Mouse (Mus musculus) layer of hippocampus, adult 11-12 months (tissue): Measurements from ENCODE around the gene Pxdn.
A peak's percentile ranks its signal among the peaks of the same experiment; 100 is the strongest.

ENCODE experiments used
- DNase-seq: peaks from one replicate; pipeline ENCODE4 v3.0.0; 2022; ENCODE audit warnings: low spot score

Pxdn gene

DNA sequence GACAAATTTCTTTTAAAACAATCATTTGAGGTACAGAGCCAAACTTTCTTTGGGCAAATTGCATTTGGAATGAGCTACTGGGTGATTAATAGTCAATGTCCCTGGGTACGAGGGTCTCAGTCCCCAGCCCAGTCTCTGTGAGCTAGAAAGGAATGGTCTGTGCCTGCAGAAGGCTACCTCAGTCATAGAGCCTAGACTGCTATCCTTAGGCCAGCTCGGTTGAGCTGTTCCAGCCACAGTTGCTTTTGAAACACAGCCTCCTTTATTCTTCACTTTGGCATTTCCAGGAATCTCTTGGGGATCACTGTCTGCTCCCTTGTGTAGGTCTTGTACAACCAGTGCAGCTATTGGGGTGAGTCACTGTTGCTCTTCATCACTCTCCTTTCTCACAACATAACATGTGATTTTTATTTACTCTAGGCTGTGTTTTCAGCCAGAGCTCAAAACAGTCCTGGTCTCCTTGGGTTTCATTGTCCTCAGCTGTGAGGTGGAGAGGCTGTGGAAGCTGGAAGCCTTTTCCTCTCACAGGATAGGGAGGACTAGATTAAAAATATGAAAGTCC lies 86.9 kb downstream of the Pxdn start:
- no peak for DNase-seq

DNA sequence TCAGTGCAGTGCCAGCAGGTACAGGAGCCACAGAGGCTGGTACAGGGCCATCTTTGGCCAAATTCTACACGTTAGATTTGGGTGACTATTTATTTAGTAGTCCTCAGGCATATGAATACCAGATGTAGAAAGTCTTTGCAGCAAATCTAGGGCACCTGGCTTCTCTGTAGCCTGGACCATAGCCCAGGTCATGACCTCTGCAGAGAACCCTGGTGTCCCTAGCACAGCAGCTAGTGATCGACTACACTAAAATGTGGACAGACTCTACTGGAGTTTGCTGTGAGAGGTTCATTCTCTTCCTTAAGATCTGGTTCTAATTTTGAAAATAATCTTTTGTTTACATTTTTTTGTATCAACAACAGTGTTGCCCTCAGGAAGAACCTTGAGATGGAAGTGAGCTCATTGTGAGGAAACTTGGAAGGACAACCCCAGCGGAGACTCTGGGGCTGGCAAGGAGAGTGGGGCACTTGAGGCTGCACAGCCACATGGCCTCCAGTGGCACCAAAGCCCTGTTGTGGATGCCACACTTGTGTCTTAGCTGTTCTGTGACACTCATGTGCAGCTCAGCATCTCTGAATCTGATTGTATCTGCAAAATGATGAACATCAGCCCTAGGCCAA lies 90.4 kb downstream of the Pxdn start:
- no peak for DNase-seq

DNA sequence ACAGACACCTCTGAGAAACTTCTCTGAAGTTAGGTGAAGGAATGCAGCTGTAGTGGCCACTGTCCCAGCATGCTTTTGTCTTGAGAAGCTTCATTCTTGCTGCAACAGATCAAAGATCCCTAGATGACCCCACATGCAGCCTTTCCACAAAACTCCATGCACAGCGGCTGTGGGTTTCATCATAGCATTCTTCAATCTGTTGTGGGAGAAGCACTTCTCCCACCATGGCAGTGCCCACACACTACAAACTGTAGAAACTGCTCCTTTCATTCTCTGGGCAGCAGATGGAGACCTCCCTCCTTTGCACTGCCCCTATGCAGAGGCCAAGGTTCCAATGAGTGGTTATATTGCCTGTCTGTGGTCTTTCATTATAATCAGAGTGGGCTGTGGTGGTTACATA lies 91.7 kb downstream of the Pxdn start:
- DNase-seq = no peak

DNA sequence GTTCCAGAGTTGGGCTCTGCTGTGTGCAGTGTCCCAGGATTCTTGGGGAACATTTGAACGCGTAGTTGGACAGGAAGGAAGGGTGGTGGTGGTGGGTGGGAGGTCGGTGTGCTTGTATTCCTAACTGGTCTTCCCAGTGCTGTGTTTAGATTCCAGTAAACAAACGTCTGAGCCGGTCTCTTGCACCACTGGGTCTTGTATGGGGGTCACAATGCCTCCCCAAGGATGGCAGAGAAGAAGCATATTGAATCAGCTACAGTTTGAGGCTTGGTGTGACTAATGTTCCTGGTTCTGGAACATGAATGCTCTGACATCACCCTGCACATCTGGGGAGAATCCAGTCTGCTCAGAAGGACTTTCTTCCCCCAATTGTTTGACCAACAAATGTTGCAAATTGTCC lies 93.2 kb downstream of the Pxdn start:
- DNase-seq = no peak

DNA sequence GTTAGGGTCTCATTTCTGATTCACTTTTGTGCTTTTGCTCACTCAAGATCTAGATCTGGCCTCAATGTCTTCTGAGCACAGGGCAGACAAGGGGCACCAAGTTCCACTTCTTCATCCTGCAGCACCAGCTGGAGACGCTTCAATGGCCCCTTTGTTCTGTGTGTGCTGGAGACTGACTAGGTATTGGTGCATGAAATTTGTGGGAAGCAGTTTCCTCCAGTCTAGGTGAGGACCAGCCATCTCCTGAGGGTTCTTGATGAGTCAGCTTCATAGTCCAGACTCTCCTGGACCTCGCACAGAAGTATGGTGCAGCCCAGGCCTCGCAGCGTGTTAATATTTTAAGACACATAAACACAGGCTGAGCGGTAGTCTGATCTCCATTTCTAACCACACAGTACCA lies 97.3 kb downstream of the Pxdn start:
- no peak for DNase-seq

DNA sequence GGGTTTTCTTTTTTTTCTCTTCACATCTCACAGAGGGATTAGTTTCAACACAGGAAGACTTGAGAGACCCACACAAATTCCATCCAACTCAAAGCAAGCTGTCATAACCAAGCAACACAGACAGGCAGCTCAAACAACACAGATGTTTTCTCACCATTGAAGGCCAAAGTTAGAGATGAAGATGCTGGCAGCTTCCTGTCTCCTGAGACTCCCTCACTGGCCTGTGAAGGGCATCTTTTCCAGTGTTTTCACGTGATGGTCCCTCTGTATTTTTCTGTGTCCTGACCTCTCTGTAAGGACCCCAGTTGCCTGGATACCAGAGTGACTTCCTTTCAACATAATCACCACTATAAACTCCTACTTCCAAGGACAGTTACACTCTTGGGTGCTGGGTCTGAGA lies 98.0 kb downstream of the Pxdn start:
- DNase-seq = no peak

DNA sequence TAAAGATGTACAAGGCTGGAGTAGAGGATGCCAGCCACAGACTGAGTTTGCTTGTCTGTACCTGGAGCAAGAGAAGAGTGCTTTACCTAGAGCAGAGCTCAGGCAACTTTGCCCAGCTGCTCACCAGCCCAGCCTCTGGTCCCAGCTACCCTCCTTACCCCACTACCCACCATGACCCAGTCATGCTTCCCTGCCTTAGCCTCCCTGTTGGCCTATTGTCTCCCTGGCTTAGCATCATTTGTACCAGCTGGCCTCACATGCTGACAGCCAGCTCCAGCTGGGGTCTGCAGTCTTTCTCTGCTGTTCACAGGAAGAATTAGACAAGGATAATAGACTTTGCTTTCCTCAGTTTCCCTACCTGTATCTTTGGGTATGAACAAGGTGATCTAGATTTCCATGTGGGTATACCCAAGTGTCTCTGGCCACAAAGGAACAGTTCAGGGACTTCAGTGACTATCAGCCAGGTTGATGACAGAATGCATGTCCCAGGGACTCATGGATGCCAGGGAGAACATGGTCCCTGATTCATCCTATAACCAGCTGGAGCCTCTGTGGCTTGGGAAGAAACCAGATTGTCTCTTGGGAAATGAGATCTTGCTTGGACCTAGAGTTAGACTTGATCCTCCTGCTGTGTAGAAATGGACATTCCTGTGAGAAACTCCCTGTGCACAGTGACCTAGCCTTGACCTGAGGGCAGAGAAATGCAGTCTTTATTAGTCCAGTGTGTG lies 98.6 kb downstream of the Pxdn start:
- no peak for DNase-seq

DNA sequence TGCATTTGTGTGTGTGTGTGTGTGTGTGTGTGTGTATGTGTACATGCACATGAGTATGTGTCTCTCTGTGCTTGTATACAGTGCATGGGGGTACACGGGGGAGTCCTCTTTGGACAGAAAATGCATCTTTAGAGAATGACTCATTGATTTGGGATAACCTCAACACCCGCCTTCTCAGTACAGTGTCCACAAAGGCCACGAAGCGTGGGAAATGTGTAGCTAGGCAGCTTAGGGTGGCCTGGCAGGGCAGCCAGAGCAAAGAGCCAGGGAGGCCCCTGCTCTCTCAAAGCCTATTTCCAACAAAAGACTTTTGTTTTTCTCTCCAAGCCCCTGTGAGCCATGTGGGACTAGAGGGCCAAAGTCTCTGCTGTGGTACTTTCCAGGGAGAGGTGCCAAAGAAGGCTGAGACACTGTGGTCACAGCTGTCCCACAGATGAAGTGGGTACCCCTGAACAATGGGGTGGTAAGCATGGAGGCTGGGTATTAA lies 99.2 kb downstream of the Pxdn start:
- no peak for DNase-seq

DNA sequence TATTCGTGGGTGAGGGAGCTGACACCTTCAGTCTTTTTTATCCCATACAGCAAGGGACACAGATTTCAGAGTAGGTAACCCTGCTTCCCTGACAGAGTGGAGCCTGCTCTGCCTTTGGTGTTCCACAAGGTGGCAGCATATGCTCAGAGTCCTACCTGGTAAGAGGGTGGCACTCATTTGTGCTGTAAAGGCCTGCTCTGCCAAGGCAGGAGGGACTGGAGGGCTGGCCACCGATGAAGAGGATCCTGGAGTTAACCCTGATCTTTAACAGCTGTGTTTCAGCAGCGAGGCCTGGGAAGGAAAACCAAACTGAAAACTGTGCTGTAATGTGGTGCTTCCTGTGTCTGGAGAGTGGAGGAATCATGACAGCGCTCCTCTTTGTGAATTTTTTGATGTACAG lies 102.2 kb downstream of the Pxdn start:
- peak; percentile 53 for DNase-seq

DNA sequence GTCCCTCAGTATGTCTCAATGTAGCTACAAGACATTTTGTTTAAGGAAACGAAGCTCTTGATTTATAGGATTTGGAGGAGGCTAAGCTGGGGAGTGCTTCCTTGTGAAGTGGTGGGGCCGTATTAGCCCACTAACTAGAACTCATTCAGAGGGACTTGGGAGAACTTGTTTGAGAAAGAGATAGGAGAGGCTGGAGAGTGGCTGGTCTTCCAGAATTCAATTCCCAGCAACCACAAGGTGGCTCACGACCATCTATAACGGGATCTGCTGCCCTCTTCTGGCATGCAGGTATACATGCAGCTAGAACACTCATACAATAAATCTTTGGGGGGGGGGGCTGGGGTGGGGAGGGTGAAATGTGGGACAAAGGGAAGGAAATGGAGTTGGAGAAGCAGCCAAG lies 102.7 kb downstream of the Pxdn start:
- peak; percentile 40 for DNase-seq

DNA sequence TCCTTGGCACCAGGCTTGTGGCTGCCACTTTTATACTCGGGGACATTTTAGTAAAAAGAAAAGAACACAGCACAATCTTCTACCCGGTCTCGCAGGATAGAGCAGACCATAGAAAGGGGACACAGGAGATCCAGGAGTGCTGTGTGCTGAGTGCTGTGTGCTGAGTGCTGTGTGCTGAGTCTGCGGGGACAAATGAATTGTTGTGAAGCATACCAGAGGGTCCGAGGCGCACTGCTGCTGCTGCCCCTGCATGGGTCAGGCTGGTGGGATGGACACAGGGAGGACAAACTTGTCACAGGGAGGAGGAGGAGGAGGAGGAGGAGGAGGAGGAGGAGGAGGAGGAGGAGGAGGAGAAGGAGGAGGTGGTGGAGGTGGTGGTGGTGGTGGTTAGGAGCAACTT lies 111.4 kb downstream of the Pxdn start:
- DNase-seq = no peak

DNA sequence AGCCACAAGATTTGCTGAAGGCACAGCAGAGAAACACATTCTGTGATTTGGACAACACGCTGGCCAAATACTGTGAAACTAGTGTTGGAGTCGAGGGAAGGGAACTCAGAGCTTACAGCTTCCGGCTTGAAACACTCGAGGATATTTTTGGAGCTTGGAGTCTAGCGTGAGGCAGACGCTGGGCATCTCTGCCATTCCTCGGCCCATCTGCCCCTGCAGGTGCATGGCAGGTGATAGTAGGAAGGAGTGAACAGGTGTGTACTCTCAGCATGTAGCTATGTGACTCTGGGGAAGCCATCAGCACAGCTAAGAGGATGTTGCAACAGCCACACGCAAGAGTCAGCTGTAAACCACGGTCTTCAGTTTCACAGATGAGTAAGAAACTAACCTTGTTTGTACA lies 112.4 kb downstream of the Pxdn start:
- no peak for DNase-seq

DNA sequence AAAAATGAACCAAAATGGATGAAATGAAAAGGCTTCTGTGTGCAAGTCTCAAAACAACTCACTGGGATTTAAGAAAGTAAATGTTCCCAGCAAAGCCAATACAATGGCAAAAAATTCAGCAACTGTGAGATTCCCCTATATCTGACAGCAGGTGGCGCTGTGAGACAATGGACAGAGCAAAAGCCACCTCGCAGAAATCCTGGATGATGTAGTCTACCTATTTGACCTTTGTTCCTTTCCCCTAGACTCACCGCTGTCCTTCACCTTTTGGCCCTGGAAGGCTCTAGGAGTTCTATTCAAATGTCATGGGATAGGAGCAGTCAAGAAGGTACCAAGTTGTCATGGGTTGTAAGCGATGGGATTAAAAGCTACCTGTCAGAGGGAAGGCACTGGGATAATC lies 112.8 kb downstream of the Pxdn start:
- peak; percentile 69 for DNase-seq

DNA sequence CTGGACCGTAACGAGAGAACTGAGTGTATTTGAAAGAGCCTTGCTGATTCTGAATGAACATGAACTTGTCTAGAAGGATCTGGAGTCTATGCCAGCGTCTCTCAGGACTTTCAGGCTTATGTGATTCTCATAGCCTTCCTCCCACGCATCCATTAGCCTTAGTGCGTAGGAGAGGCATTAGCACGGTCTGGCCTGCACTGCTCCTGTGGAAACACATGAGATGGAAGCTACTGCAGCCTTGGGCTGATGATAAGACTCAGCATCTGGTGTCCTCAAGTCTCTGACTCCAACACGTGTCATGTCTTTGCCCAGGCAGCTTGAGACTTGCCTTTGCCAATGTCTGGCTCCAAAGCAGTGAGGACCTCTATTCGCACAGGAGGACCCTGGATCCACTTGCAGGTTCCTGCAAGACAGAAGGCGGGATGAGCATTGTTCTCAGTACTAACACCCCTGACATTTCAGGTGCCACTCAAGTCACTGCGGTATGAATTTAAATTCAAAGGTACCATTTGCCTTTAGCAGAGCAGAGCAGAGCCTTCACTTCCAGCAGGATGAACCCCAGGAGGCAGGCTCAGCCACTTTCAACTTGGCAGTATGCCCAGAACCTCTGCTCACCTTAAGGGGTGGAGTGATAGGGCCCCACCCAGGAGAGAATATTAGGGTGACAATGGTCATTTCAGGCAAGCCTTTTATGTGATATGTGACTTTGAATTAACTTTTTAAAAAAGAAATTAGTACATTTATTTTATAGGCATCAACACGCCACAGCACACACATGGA lies 117.5 kb downstream of the Pxdn start:
- DNase-seq = no peak

DNA sequence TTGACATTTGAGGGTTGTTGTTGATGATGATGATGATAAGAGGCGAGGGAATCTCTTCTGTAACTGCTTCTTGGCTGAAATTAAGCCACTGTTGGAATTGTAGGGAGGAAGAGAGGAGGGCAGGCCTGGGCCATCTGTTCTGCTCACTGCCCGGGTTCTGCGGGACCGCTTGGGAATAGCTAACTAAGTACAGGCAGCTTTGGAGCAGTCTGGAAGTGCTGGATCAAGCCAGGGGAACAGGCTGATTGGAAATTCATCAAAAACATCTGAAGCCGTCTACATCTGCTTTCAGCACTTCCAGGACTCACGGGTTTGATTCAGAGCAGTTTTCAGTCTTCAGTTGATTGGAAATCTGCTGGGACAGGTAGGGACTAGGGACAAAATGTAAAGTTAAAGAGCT lies 120.6 kb downstream of the Pxdn start:
- DNase-seq = no peak

DNA sequence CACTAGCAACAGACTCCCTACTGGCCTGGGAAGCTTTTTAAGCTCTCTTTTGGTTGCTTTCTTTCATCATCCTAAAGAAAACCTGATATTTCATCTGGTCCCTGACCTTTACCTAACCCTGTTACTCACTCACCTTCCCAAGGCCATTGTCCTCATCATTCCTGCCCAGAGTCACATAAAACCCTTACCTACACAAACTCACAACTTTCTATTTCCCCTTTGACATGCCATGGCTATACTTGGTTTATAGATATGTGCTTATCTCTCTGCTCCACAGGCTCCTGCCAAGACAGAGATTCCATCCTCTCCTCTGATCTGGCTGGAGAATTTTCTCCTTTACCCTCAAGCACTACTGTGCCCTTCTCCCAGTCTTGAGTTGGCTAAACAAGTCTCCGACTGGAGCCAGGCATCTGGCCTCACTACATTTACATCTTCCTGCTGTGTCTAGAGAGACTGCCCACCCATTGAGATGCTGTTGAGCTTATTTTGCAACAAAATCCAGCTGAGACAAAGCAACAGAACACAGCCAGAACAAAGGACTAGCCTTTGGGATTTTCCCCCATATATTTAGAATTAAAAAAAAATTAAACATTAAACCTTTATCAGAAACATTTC lies 124.2 kb downstream of the Pxdn start:
- no peak for DNase-seq

DNA sequence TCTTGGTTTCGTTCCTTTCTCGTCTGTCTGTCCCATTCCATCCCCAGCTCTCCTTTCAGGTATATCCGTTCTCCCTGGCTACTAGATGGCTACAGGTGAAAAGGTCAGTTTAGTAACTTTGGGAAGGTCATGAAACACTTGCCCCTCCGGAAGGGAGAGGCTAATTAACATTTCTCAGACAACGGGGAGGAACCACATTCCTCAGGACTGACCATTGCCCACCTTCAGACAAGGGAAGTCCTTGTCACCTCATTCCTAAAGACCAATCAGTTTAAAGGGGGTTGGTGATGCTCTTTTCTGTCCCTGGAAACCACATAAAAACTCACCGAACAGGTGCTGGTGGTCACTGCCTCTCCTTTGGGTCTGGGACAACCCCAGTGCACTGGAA lies 124.7 kb downstream of the Pxdn start:
- no peak for DNase-seq
